Mouse (Mus musculus): ENCODE measurements at regions not wholly inside any gene's neighbourhood (a gene's known extent, or its start where the extent isn't known, plus 50 kb on each side); places are given as distances from the start of the nearest gene placed in this dataset.

GRCm38 (mm10) chr13:112125769-112126469 is 162.3 kb upstream of the Ankrd55 start:
- no peak for DNase-seq (ENCODE audit: low spot score)

- DNase-seq (ENCODE audit: low spot score): no peak
Measured at GRCm38 (mm10) chr13:112130220-112130619, 158.0 kb upstream of the Ankrd55 start.

- DNase-seq (ENCODE audit: low spot score): no peak
Measured at GRCm38 (mm10) chr13:112130774-112131173, 157.5 kb upstream of the Ankrd55 start.

- DNase-seq (ENCODE audit: low spot score): no peak
Measured at GRCm38 (mm10) chr13:112131191-112131590, 157.1 kb upstream of the Ankrd55 start.

- DNase-seq (ENCODE audit: low spot score): no peak
Measured at GRCm38 (mm10) chr13:112133736-112134135, 154.5 kb upstream of the Ankrd55 start.

GRCm38 (mm10) chr13:112134701-112135100 is 153.6 kb upstream of the Ankrd55 start:
- no peak for DNase-seq (ENCODE audit: low spot score)

- no peak for DNase-seq (ENCODE audit: low spot score)
Measured at GRCm38 (mm10) chr13:112135777-112136176, 152.5 kb upstream of the Ankrd55 start.

- no peak for DNase-seq (ENCODE audit: low spot score)
Measured at GRCm38 (mm10) chr13:112136850-112137249, 151.4 kb upstream of the Ankrd55 start.

- DNase-seq (ENCODE audit: low spot score): no peak
Measured at GRCm38 (mm10) chr13:112140871-112141270, 147.4 kb upstream of the Ankrd55 start.

GRCm38 (mm10) chr13:112144393-112145348 is 143.6 kb upstream of the Ankrd55 start:
- no peak for DNase-seq (ENCODE audit: low spot score)

GRCm38 (mm10) chr13:112152614-112153550 is 135.4 kb upstream of the Ankrd55 start:
- peak; percentile 73 for DNase-seq (ENCODE audit: low spot score)

GRCm38 (mm10) chr13:112153681-112154127 is 134.5 kb upstream of the Ankrd55 start:
- peak; percentile 13 for DNase-seq (ENCODE audit: low spot score)

GRCm38 (mm10) chr13:112159430-112160172 is 128.7 kb upstream of the Ankrd55 start:
- no peak for DNase-seq (ENCODE audit: low spot score)

GRCm38 (mm10) chr13:112160173-112160641 is 128.0 kb upstream of the Ankrd55 start:
- DNase-seq (ENCODE audit: low spot score): peak; percentile 83

GRCm38 (mm10) chr13:112160726-112161125 is 127.5 kb upstream of the Ankrd55 start:
- peak; percentile 49 for DNase-seq (ENCODE audit: low spot score)

GRCm38 (mm10) chr13:112161886-112162285 is 126.4 kb upstream of the Ankrd55 start:
- DNase-seq (ENCODE audit: low spot score): no peak

- no peak for DNase-seq (ENCODE audit: low spot score)
Measured at GRCm38 (mm10) chr13:112165921-112166320, 122.3 kb upstream of the Ankrd55 start.

- DNase-seq (ENCODE audit: low spot score): no peak
Measured at GRCm38 (mm10) chr13:112166338-112166802, 121.9 kb upstream of the Ankrd55 start.

GRCm38 (mm10) chr13:112168468-112168867 is 119.8 kb upstream of the Ankrd55 start:
- no peak for DNase-seq (ENCODE audit: low spot score)

GRCm38 (mm10) chr13:112170872-112171271 is 117.4 kb upstream of the Ankrd55 start:
- no peak for DNase-seq (ENCODE audit: low spot score)

Measured in retina, embryonic 14.5 days (tissue).